In genomic region chr9:123538189-123538588, GRCm38 (mm10) we compare ENCODE assay signal across 23 mouse cellular contexts. TPM values are rescaled to one million over a fixed set of nuclear protein-coding genes. Genes with fewer than 3 reads are reported as not detected.
DNase-seq lines count a peak whose midpoint lies in the region; ATAC-seq and TF ChIP-seq lines count a peak whose summit lies in the region.
"Had no signal": no experiment of that assay in that cellular context is flagged by ENCODE, and none has a peak within 500 bp of the region (broad histone marks: within the 10 kb centered on the region; RNA-seq: fewer than 3 reads in every experiment).

No protein-coding gene starts in this region.

- H3K27me3 ChIP-seq in kidney, postnatal 0 days (ENCODE audit: insufficient read depth, low read length) = no peaks in the 10 kb centered on the region
- H3K27me3 ChIP-seq: forebrain, embryonic 13.5 days; heart, embryonic 15.5 days; hindbrain, embryonic 13.5 days; Patski had no signal

- H3K4me2 ChIP-seq in kidney, postnatal 0 days (ENCODE audit: low read length) = no peak overlapping the region
- H3K4me2 ChIP-seq: forebrain, embryonic 13.5 days; heart, embryonic 11.5 days; heart, embryonic 15.5 days; hindbrain, embryonic 13.5 days had no signal

- peak; percentile 71 for DNase-seq in heart, adult 11 months
- DNase-seq in heart, adult 18-20 months = no peak
- peak; percentile 20 for DNase-seq in kidney, postnatal 0 days (ENCODE audit: low spot score)
- no peak for DNase-seq in kidney, adult 9 months
- peak; percentile 42 for DNase-seq in 416B (ENCODE audit: low read depth)
- no peak for DNase-seq in adrenal gland, postnatal 14 days
- DNase-seq in c-Kit-positive CD71-positive TER-119-positive erythroid progenitor cells, embryonic 14.5 days (ENCODE audit: low spot score) = no peak
- DNase-seq: adrenal gland, postnatal 25 days; B cell, adult 2 months; cerebellum, adult 2 months; cerebellum, postnatal 10 days; forebrain, postnatal 0 days; gastrocnemius, postnatal 36 days; heart, adult 2 months; heart, postnatal 14 days had no signal

- no peak overlapping the region for H3K27ac ChIP-seq in kidney, postnatal 0 days
- H3K27ac ChIP-seq: embryonic facial prominence, embryonic 10.5 days; forebrain, embryonic 13.5 days; heart, adult 2 months; heart, embryonic 15.5 days; hindbrain, embryonic 13.5 days; hindbrain, postnatal 0 days had no signal

- H3K9ac ChIP-seq in kidney, postnatal 0 days (ENCODE audit: low read depth, low read length) = no peak overlapping the region
- H3K9ac ChIP-seq: forebrain, embryonic 13.5 days; forebrain, postnatal 0 days; heart, embryonic 15.5 days; hindbrain, embryonic 13.5 days had no signal

- peaks cover 15% of the 10 kb centered on the region for H3K4me1 ChIP-seq in kidney, postnatal 0 days (replicated peaks; ENCODE audit: insufficient read depth, low read length)

- no peaks in the 10 kb centered on the region for H3K9me3 ChIP-seq in kidney, postnatal 0 days (replicated peaks; ENCODE audit: low read length)
- H3K9me3 ChIP-seq: embryonic facial prominence, embryonic 10.5 days; forebrain, embryonic 13.5 days; heart, embryonic 15.5 days; hindbrain, embryonic 13.5 days had no signal

- ATAC-seq in kidney, postnatal 0 days (replicated peaks; ENCODE audit: low FRiP score, low read depth) = no peak
- ATAC-seq: activated CD4-positive, CD25-positive, alpha-beta regulatory T cell, adult 4 months; forebrain, embryonic 13.5 days; forebrain, postnatal 0 days; hindbrain, postnatal 0 days; Patski had no signal

- 40% methylated on average over 4 of the region's 4 CpGs for WGBS in kidney, postnatal 0 days

- 0 out of 2 replicates have a peak, but pooled peaks cover 5% of the 10 kb centered on the region for H3K36me3 ChIP-seq in kidney, postnatal 0 days (ENCODE audit: insufficient read depth, low read length)
- H3K36me3 ChIP-seq: heart, embryonic 15.5 days had no signal

- no peak for TF ChIP-seq CTCF in kidney, postnatal 0 days (IDR thresholded peaks at IDR 0.05; ENCODE audit: low read depth)

- H3K4me3 ChIP-seq in kidney, postnatal 0 days (replicated peaks; ENCODE audit: low read depth, low read length) = no peak overlapping the region
- H3K4me3 ChIP-seq: embryonic facial prominence, embryonic 10.5 days; forebrain, embryonic 13.5 days; heart, adult 2 months; heart, embryonic 15.5 days; hindbrain, embryonic 13.5 days had no signal

RNA-seq across cellular contexts. Expression of gene Sacm1l, which starts 8.6 kb away (rescaled TPM):
- total RNA-seq in heart, adult 18-20 months (2021) = 10 to 100 TPM; 35.2 to 35.4 TPM
- 55.2 and 59.5 TPM in 2 replicates for polyA plus RNA-seq in kidney, postnatal 0 days (2015; fragmentation: Nextera tagmentation; extraction: Ambion mirVana)
- total RNA-seq in adrenal gland, postnatal 14 days (2021) = 112 and 125 TPM in 2 replicates

RNA-seq across cellular contexts. Expression of gene Limd1, which starts 59.7 kb away (rescaled TPM):
- total RNA-seq in heart, adult 18-20 months (2021) = 10 to 100 TPM; 32.8 to 37.1 TPM
- 43.3 and 44.0 TPM in 2 replicates for polyA plus RNA-seq in kidney, postnatal 0 days (2015; fragmentation: Nextera tagmentation; extraction: Ambion mirVana)
- 33.2 and 36.8 TPM in 2 replicates for total RNA-seq in adrenal gland, postnatal 14 days (2021)

Comparison
In these comparisons a context has a peak if more than half of its experiments do, and no peak if none do; other contexts are left out.
1. DNase-seq: peak in heart, adult 11 months (single experiment), kidney, postnatal 0 days (single experiment) and 416B (single experiment); none in heart, adult 18-20 months (0 of 2), kidney, adult 9 months (single experiment), adrenal gland, postnatal 14 days (single experiment) and c-Kit-positive CD71-positive TER-119-positive erythroid progenitor cells, embryonic 14.5 days (single experiment).